Mouse (Mus musculus) embryonic facial prominence, embryonic 11.5 days (tissue): Measurements from ENCODE around the gene Epb41l5. TPM values are rescaled to one million over a fixed set of nuclear protein-coding genes. Genes with fewer than 3 reads are reported as not detected.

Experiments used
- ATAC-seq: fragments of 200-750 bp; cut with Nextera tagmentation; replicated peaks from 2 replicates; pipeline ENCODE4 v1.8.0; 2017; ENCODE audit warnings: low read depth; ENCODE audit not compliant: insufficient number of reproducible peaks, low FRiP score, low TSS enrichment
- DNase-seq: peaks from one replicate; pipeline ENCODE4 v3.0.0-alpha.2; 2015; ENCODE audit warnings: low spot score
- H3K27ac ChIP-seq: fragments of 300-500 bp; sonication (generic); replicated peaks from 2 replicates; pipeline ENCODE4 v1.5.1; 2014; ENCODE audit warnings: mild to moderate bottlenecking, low read depth, low read length, control low read depth
- H3K27me3 ChIP-seq: fragments of 300-500 bp; sonication (generic); 2 replicates; pipeline ENCODE4 v1.6.1; 2014; ENCODE audit warnings: mild to moderate bottlenecking, low read length, moderate library complexity, mixed read lengths; ENCODE audit not compliant: control insufficient read depth, insufficient read depth
- H3K36me3 ChIP-seq: fragments of 300-500 bp; sonication (generic); replicated peaks from 2 replicates; pipeline ENCODE4 v1.6.1; 2014; ENCODE audit warnings: low read depth, mild to moderate bottlenecking, low read length, moderate library complexity, mixed read lengths; ENCODE audit not compliant: control insufficient read depth, insufficient read depth
- H3K4me1 ChIP-seq: fragments of 300-500 bp; sonication (generic); 2 replicates; pipeline ENCODE4 v1.6.1; 2014; ENCODE audit warnings: low read length, mixed read lengths; ENCODE audit not compliant: control insufficient read depth, insufficient read depth
- H3K4me2 ChIP-seq: fragments of 300-500 bp; sonication (generic); 2 replicates; pipeline ENCODE4 v1.6.1; 2014; ENCODE audit warnings: low read depth, mild to moderate bottlenecking, control low read depth, low read length, moderate library complexity
- H3K4me3 ChIP-seq: fragments of 300-500 bp; sonication (generic); 2 replicates; pipeline ENCODE4 v1.5.1; 2014; ENCODE audit warnings: low read depth, low read length, control low read depth
- H3K9ac ChIP-seq: fragments of 300-500 bp; sonication (generic); replicated peaks from 2 replicates; pipeline ENCODE4 v1.6.1; 2014; ENCODE audit warnings: mild to moderate bottlenecking, control low read depth, low read length
- H3K9me3 ChIP-seq: fragments of 300-500 bp; sonication (generic); replicated peaks from 2 replicates; pipeline ENCODE4 v1.6.1; 2016; ENCODE audit warnings: mild to moderate bottlenecking, low read length, inconsistent platforms, mixed read lengths; ENCODE audit not compliant: control insufficient read depth
- WGBS: fragments of 180-500 bp; shearing (Covaris S2); extraction: QIAGEN DNeasy Blood & Tissue Kit; methylation state at CpG from one replicate; pipeline ENCODE4 v1.1.7; 2014; 5-methylcytosine and 5-hydroxymethylcytosine counted together
- polyA plus RNA-seq: library from polyadenylated mRNA; unstranded; fragments of >200 nt; fragmentation: Nextera tagmentation; extraction: Ambion mirVana; gene quantifications from 2 replicates; pipeline ENCODE4 v1.2.1, GENCODE M21; 2014

Epb41l5 gene
- polyA plus RNA-seq, 1 experiment from 2014 or later: 21.4 TPM

- 86% methylated on average over 3 of the region's 3 CpGs for WGBS
- H3K9ac ChIP-seq: no peak overlapping the region
- DNase-seq (no peak), ATAC-seq (no peak)
- H3K4me2 ChIP-seq: peak overlapping the region; percentile 19
- no peak overlapping the region for H3K27ac ChIP-seq
- H3K4me3 ChIP-seq: peak overlapping the region; percentile 69
- no peaks in the 10 kb centered on the region for H3K27me3 ChIP-seq
- no peaks in the 10 kb centered on the region for H3K9me3 ChIP-seq
- no peaks in the 10 kb centered on the region for H3K36me3 ChIP-seq
- H3K4me1 ChIP-seq: no peaks in the 10 kb centered on the region; the same call in none of the 2 replicates
Observed at GRCm38 (mm10) chr1:119503181-119503580, 145.6 kb downstream of the Epb41l5 start.

GRCm38 (mm10) chr1:119502729-119503128 is 146.1 kb downstream of the Epb41l5 start:
- Histone ChIP-seq H3K4me1 (no peaks in the 10 kb centered on the region; the same call in none of the 2 replicates), H3K9ac (no peak overlapping the region), H3K27me3 (no peaks in the 10 kb centered on the region), H3K36me3 (no peaks in the 10 kb centered on the region), H3K4me3 (no peak overlapping the region), H3K9me3 (no peaks in the 10 kb centered on the region), H3K27ac (no peak overlapping the region), H3K4me2 (no peak overlapping the region; the same call in 1 of the 2 replicates)
- DNase-seq (no peak), ATAC-seq (no peak)
- 91% methylated on average over 11 of the region's 11 CpGs for WGBS

GRCm38 (mm10) chr1:119501881-119502280 is 146.9 kb downstream of the Epb41l5 start:
- H3K36me3 ChIP-seq: no peaks in the 10 kb centered on the region
- ATAC-seq (no peak), DNase-seq (no peak)
- H3K4me3 ChIP-seq: no peak overlapping the region
- no peak overlapping the region for H3K27ac ChIP-seq
- no peak overlapping the region for H3K4me2 ChIP-seq
- no peaks in the 10 kb centered on the region for H3K9me3 ChIP-seq
- H3K9ac ChIP-seq: no peak overlapping the region
- H3K27me3 ChIP-seq: no peaks in the 10 kb centered on the region
- no peaks in the 10 kb centered on the region; the same call in none of the 2 replicates for H3K4me1 ChIP-seq
- WGBS: 78% methylated on average over 8 of the region's 8 CpGs

GRCm38 (mm10) chr1:119499456-119499855 is 149.3 kb downstream of the Epb41l5 start:
- no peak overlapping the region for H3K4me3 ChIP-seq
- no peaks in the 10 kb centered on the region for H3K27me3 ChIP-seq
- H3K4me1 ChIP-seq: no peaks in the 10 kb centered on the region; the same call in none of the 2 replicates
- H3K9me3 ChIP-seq: no peaks in the 10 kb centered on the region
- H3K27ac ChIP-seq: no peak overlapping the region
- H3K9ac ChIP-seq: no peak overlapping the region
- ATAC-seq: no peak
- WGBS: 90% methylated on average over 10 of the region's 10 CpGs
- no peaks in the 10 kb centered on the region for H3K36me3 ChIP-seq
- DNase-seq: no peak
- H3K4me2 ChIP-seq: no peak overlapping the region

GRCm38 (mm10) chr1:119498536-119499231 is 150.1 kb downstream of the Epb41l5 start:
- no peaks in the 10 kb centered on the region for H3K27me3 ChIP-seq
- no peak overlapping the region for H3K4me2 ChIP-seq
- no peak overlapping the region for H3K9ac ChIP-seq
- no peaks in the 10 kb centered on the region for H3K36me3 ChIP-seq
- no peak overlapping the region for H3K4me3 ChIP-seq
- DNase-seq: no peak
- WGBS: 85% methylated on average over 9 of the region's 9 CpGs
- no peak for ATAC-seq
- H3K9me3 ChIP-seq: no peaks in the 10 kb centered on the region
- no peak overlapping the region for H3K27ac ChIP-seq
- no peaks in the 10 kb centered on the region; the same call in none of the 2 replicates for H3K4me1 ChIP-seq

- H3K4me1 ChIP-seq: no peaks in the 10 kb centered on the region
- WGBS: 75% methylated on average over 5 of the region's 5 CpGs
- no peak for DNase-seq
- H3K27me3 ChIP-seq: no peaks in the 10 kb centered on the region
- no peak overlapping the region for H3K4me3 ChIP-seq
- no peak for ATAC-seq
- no peak overlapping the region for H3K4me2 ChIP-seq
- no peaks in the 10 kb centered on the region for H3K9me3 ChIP-seq
- no peak overlapping the region for H3K9ac ChIP-seq
- H3K36me3 ChIP-seq: no peaks in the 10 kb centered on the region
- no peak overlapping the region for H3K27ac ChIP-seq
Observed at GRCm38 (mm10) chr1:119497346-119498004, 151.3 kb downstream of the Epb41l5 start.

GRCm38 (mm10) chr1:119495396-119495775 is 153.4 kb downstream of the Epb41l5 start:
- no peaks in the 10 kb centered on the region for H3K36me3 ChIP-seq
- H3K4me2 ChIP-seq: no peak overlapping the region
- WGBS: 88% methylated on average over 6 of the region's 6 CpGs
- no peak overlapping the region for H3K27ac ChIP-seq
- H3K4me3 ChIP-seq: no peak overlapping the region
- no peaks in the 10 kb centered on the region for H3K4me1 ChIP-seq
- no peak overlapping the region for H3K9ac ChIP-seq
- DNase-seq (no peak), ATAC-seq (no peak)
- no peaks in the 10 kb centered on the region for H3K27me3 ChIP-seq
- H3K9me3 ChIP-seq: no peaks in the 10 kb centered on the region
